Mouse (Mus musculus) megakaryocyte progenitor cell, adult 5-6 weeks (primary cell): ENCODE results near the gene Tusc1. TPM values are rescaled to one million over a fixed set of nuclear protein-coding genes. Genes with fewer than 3 reads are reported as not detected.
A peak's percentile ranks its signal among the peaks of the same experiment; 100 is the strongest.

ENCODE experiments used
- ATAC-seq: replicated peaks from 2 replicates; pipeline ENCODE4 v1.8.0; 2016; ENCODE audit warnings: mild to moderate bottlenecking, moderate TSS enrichment, inconsistent platforms; ENCODE audit not compliant: poor library complexity
- total RNA-seq, 2 experiments: library from RNA; stranded (forward) in 1 of 2; stranded (reverse) in 1 of 2; fragments of 157-497, 149-512 nt in 1 of 2; fragments of 200-1000 nt in 1 of 2; gene quantifications; 2 replicates each; pipeline versions ENCODE4 v1.2.3 to v1.2.4; 2015 to 2017

Tusc1 gene
- 27.7 and 29.0 TPM in 2 replicates for total RNA-seq (2015)
- 2.4 and 6.0 TPM in 2 replicates for total RNA-seq (2017)

DNA sequence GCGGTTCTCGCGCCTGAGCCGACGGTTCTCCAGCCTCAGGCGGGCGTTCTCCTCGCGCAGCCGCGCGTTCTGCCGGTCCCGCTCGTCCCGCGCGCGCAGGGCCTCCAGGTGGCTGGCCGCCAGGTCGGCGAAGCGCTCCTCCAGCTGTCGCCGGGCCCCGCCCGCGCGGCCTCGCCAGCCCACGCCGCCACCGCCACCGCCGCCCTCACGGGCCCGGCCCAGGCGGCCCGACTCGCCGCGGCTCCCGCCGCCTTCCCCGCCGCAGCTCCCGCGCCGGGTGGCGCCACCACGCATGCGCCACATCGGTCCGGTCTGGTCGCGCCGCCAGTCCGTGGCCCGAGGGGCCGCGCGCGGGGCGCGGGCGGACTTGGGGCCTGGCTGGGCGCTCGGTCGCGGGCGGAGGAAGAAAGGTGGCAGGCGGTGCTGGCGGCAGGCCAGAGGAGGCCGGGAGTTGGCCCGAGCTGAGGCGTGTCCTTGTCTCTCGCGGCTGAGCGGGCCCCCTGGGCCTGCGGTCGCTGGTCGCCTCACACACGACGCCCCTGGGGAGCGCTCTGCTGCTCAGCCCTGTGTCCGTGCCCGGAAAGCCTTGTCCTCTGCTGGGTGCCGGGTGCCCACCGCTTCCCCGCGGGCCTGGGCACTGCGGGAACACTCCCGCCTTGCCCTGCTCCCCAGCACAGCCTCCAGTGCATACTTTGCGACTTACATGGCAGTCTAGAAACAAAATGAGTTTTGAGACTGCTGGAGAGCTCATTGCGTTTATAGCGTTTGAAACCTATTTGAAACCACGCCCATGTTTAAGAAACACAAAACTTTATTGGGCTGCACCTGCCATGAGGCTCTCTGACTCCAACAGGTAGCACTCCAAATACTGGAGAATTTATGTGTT is at the start of gene Tusc1:
Gene Tusc1 (minus strand): TSS at position 394 of the 886 bp plus-strand sequence.
- ATAC-seq: peak; percentile 73

- ATAC-seq: peak; percentile 90
Measured at GRCm38 (mm10) chr4:93352930-93353329, 17.6 kb upstream of the Tusc1 start.

DNA sequence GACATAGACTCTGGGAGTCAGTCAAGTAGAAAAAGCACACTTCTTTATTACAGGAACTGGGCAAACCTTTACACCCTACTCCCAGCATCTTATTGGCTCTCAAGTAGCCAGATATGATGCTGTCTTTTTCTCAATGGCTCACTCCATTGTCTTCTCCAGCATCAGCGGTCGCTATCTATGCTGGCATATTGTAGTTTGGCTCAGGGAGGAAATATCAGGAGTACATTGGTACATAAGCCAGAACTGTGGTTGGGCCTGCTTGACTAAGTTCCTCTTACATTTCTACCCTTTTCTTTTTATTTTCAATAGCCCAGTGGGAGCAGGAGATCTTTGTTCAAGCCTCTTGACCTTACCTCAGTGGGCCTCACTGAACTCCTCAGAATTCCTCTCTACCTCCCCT is 9.0 kb upstream of the Tusc1 start:
- peak; percentile 52 for ATAC-seq

DNA sequence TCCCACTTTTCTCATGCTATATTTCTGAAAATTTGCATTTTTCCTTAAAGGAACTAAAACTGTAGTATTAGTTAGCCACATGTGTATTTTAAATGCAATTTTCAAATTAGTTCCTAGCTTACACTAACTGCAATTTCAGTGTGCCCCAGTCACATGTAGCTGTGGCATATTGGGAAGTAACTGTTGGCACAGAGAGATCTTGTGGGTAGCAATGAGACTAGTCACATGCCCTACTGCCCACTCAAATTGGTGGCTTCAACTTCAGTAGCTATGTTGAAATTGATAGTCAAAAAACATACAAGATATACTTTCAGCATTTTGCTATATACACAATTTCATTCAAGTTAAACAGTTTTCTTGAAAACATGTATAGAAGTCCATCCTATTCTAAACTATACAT is 6.3 kb upstream of the Tusc1 start:
- ATAC-seq: peak; percentile 88

DNA sequence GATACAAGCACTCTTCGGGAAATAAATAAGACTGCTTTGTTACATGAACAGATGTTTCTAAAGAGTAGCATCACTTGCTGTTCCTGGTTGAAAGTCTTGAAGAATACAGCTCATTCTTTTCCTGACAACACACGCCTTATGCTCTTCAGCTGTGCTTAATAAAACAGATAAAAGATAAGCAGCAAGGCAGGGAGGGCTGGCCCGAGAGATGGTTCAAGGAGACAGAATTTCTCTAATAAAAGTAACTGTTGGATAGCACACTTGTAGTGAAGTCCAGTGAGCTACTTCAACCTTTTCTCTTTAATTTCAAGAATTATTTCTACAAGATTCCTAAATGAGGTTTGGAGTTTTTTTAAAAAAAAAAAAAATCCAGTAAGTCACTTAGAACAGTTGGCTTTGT is 2.7 kb upstream of the Tusc1 start:
- no peak for ATAC-seq

GRCm38 (mm10) chr4:93334636-93335117 is 634 bp downstream of the Tusc1 start:
- peak; percentile 82 for ATAC-seq

GRCm38 (mm10) chr4:93307486-93307885 is 27.8 kb downstream of the Tusc1 start:
- ATAC-seq: 0 out of 2 replicates have a peak, but pooled peaks have one; percentile 37

GRCm38 (mm10) chr4:93286065-93286464 is 49.2 kb downstream of the Tusc1 start:
- no peak for ATAC-seq
